Mouse (Mus musculus) lung, postnatal 0 days (tissue): ENCODE results near the gene Col4a4.

Source experiments
- CTCF ChIP-seq: IDR thresholded peaks from 2 replicates; pipeline ENCODE4 v1.5.1; 2016; ENCODE audit warnings: antibody characterized with exemption, mild to moderate bottlenecking
- EP300 ChIP-seq: IDR thresholded peaks from 2 replicates; pipeline ENCODE4 v1.6.1; 2016; ENCODE audit warnings: antibody characterized with exemption, mild to moderate bottlenecking, control low read depth

DNA sequence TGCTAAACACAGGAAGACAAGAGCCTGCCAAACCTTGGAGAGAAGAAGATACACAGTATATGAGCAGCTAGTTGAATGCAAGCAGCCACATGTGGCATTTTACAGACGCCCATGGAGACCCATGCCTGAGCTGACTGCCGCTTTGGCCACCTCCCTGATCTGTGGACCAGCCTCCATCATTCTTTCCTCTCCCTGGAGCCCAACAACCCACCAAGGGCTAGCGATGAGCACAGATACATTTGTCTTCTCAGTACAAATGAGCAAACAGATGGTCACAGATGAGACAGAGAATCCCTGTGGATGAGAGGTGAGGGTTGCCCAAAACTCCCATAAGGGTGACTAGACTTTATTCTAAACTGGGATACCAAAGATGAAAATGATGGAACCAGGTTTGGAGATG lies 132.6 kb downstream of the Col4a4 start:
- TF ChIP-seq CTCF (no peak), EP300 (no peak)
